Mouse (Mus musculus) heart, postnatal 4 days (tissue): ENCODE measurements around the gene Atp6v0a2. TPM values are rescaled to one million over a fixed set of nuclear protein-coding genes. Genes with fewer than 3 reads are reported as not detected.
A peak's percentile ranks its signal among the peaks of the same experiment; 100 is the strongest.
"Not testable (repeated sequence)": the region's sequence is repeated elsewhere in the genome, so short reads cannot be mapped to it uniquely, and the experiment has no call there.

Source experiments
- DNase-seq: peaks from one replicate; pipeline ENCODE4 v3.0.0; 2021
- total RNA-seq, 2 experiments: library from RNA; stranded (reverse); gene quantifications; 2 replicates each; pipeline ENCODE4 v1.2.3; 2021

Atp6v0a2 gene
- 10 to 100 TPM; 37.0 to 37.2 TPM for total RNA-seq

DNA sequence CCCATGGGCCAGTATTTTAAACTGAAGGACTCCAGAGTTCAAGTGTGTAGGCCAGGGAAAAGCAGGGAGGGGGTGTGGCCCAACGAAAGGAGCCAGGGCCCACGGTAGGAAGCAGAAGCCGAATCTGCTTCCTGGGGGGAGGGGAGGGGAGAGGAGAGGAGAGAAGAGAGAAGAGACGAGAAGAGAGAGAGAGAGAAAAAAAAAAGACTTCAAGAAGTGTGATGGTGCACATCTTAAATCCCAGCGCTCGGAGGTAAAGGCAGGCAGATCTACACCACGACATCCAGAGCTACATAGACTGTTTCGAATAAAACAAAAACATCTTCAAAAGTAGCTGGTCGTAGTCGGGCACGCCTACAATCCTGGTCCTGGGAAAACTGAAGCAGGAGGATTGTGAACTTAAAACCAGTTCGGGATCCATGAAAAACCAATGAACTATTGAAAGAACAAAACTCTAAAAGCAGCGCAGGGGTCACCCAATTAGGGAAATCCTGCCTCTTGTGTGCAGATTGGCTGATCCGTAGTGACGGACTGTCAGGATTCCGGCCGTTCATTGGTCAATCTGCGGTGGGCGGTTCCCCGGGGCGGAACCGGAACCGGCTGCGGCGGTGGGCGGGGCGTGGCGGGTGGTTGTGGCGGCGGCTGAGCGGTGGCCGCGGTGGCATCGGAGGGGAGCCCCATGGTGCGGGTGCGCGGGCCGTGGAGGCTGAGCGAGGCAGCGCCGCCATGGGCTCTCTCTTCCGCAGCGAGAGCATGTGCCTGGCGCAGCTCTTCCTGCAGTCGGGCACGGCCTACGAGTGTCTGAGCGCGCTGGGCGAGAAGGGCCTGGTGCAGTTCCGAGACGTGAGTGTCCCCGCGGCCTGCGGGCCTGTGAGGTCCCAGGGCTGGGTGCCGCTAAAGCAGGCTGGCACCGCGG, at the start of gene Atp6v0a2:
Atp6v0a2 (plus strand) TSS at position 129 of the 916 bp plus-strand sequence.
- peak; percentile 98 for DNase-seq

DNA sequence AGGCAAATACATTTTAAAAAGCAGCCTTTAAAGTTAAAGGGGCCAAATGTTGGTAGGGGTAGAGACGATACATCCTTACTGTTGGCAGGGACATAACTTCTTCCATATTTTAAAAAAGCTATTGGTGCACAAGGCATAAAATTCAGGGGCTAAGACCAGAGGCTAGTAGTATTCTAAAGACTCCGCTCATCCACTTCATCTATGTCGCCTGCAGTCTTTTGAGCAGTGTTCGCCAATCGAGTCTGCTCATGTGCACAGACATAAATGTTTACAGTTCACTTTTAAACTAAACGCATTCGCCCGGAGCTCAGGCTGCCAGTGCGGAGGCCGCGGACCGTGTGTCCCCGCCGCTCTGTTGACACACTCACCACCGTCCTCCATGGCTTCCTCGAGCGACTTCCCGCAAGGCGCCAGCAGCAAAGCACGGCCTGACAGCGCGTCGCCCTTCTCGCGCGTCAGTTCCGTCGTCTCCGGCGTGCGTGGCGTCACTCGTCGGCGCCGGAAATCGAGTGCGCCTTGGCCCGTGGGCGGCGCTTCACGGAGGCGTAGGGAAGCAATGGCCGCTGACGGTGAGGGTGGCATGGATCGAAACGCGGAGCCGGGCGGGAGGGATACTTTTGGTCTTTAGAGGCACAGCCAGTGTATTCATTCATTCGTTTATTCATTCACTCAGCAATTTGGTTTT, 49.6 kb upstream of the Atp6v0a2 start, which contains the start of the genes Eif2b1 and Gtf2h3:
Eif2b1 (minus strand) TSS at position 499 of the 685 bp plus-strand sequence.
Gtf2h3 (plus strand) TSS at position 508 of the 685 bp plus-strand sequence.
- peak; percentile 94 for DNase-seq

DNA sequence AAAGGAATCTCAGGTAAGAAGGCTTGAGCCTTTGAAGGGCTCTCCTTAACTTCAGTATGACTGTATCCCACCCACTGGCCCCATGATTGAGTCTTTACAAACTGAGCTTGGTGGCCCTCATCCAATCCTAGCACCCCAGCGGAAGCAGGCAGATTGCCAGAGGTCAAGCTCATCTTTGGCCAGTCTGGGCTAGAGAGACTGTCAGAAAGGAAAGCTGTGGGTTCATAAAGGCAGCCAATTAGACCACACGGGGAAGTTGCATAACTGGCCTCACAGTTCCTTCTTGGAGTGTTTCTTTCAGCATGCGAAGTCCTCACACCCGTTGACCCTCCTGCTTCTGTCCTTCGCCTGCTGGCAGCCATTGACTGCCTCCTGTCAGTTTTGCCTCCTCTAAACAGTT, 45.9 kb upstream of the Atp6v0a2 start:
- peak; percentile 37 for DNase-seq

DNA sequence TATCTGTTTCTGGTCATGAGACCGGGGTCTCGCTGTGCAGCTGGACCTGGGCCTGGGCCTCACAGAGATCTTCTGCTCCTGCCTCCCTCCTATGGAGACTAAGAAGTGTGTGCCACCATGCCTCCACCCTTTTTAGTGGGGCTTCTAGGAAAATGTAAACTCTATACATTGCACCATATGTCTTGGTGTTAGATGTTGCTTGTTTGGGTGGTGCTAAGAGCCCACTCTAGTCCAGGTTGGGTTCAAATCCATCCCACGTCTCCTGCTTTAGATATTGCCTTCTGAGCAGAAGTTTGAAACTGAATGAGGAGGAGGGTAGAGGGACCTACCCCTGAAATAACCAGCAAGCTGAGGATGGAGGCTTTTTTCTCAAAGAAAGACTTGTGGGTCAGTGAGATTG, 35.6 kb upstream of the Atp6v0a2 start:
- DNase-seq: no peak

DNA sequence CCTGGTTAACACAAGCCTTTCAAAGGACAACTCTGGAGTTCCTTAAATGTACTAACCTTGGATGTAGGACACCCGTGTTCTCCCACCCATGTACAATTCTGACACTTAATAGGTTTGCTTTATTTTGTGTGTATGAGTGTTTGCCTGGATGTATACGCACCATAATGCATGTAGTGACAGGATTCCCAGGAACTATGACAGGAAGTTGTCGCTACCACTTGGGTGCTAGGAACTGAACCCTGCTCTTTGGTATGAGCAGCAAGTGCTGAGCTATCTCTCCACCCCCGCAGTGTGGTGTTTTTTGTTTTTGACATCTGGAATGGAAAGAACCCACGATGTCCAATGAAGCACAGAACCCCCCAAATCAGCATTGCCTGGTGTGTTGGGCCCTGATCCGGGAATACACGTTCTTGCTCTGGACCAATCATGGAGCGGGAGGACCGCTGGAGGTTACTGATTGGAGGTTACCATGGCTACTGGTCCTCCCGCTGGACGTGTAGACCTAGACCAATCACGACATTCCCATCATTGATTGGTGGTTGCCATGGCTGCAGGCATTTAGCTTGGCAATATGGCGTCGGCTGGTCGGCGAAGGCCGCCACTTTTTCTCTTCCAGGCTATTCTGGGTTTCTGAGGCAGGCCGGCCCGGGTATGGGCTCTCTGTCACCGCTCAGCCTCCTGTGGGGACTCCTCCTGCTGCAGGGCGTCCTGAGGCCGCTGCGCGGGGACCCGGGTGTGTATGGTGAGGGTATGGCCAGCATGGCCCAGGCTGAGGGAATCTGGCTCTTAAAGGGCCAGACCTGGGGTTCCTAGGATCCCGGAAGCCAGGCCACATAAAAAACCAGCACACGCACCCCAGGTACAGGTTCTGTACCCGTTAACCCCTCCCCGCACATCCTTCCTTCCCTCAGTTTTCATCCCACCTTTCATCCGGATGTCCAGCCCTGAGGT, 29.9 kb upstream of the Atp6v0a2 start:
- DNase-seq: peak; percentile 93

DNA sequence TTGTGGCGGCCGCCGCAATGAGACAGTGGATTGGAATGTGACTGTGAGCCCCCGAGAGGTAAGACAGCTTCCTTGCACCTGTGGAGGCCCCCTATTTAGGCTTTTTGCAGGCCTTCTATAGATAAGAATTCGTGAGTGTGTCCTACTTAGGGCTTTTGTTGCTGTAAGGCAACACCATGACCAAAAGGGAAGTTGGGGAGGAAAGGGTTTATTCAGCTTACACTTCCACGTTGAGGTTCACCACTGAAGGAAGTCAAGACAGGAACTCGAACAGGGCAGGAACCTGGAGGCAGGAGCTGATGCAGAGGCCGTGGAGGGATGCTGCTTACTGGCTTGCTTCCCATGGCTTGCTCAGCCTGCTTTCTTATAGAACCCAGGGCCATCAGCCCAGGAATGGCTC, 28.6 kb upstream of the Atp6v0a2 start:
- not testable (repeated sequence) for DNase-seq

DNA sequence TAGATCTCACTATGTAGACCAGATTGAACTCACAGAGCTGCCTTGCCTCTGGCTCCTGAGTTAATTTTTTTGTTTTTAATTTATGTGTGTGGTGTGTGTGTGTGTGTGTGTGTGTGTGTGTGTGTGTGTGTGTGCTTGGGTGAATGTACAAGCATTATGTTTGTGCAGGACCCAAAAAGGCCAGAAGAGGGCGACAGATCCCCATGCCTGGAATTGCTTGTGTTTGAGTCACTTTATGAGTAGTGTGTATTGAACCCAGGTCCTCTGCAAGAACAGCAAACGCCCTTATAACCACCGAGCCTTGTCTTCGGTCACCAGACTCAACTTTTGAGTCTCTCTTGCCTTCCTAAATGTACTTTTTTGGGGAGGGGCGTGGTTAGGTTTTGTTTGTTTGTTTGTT, 26.0 kb upstream of the Atp6v0a2 start:
- peak; percentile 67 for DNase-seq

DNA sequence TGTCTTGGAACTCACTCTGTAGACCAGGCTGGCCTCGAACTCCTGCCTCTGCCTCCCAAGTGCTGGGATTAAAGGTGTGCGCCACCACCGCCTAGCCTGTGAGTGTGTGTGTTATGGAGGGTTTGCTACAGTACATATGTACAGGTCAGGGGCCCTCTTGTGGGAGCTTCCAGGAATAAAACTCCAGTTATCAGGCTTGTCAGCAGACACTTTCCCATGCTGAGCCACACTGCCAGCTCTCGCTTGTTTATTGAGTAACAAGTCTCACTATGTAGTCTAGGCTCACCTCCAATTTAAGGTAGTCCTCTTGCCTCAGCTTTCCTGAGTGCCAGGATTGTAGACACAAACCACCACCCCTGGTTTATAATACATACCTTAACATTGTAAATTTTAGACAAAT, 24.1 kb upstream of the Atp6v0a2 start:
- DNase-seq: peak; percentile 40

DNA sequence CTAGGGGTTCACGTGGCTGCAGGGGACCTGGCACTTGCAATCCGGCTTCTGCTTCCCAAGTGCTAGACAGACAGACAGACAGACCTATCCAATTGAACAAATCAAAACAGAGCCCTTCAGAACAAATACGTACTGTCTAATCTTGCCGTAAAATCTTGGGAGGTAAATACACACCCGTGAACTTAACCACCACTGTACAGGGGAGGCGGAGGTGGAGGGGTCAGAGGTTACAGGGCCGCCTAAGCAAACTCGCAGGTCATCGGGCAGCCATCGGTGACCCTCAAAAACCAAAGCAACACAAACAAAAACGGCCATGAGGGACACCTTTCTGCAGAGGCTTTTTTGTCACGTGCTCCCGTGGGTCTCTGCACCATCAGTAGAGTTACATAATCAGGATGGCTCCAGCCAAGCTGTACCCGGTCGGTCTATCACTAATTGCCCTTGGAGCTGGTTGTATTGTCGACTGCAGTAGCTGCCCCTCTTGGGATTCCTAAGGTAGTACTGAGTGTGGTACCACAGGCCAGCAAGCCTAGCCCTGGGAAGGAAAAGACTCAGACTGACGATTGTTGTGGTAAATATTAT, 23.2 kb upstream of the Atp6v0a2 start:
- DNase-seq: no peak

DNA sequence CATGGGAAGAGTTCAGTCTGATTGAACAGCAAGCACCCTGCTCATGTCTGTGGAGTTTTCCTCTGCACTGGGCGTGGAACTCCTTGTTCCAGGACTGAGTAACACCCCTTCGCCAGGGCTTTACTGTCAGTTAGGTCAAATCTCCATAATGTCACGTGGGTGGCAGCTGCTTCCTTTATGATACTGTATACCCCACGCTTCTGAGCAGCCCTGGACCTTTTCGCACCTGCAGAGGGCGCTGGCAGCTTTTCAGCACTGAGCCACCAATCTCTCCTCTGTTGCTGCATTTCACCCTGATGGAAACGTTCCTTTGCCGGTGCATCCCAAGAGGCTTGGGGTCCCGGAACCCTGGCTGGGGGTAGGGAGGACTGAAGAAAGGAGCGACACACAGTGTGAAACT, 17.4 kb upstream of the Atp6v0a2 start:
- no peak for DNase-seq

DNA sequence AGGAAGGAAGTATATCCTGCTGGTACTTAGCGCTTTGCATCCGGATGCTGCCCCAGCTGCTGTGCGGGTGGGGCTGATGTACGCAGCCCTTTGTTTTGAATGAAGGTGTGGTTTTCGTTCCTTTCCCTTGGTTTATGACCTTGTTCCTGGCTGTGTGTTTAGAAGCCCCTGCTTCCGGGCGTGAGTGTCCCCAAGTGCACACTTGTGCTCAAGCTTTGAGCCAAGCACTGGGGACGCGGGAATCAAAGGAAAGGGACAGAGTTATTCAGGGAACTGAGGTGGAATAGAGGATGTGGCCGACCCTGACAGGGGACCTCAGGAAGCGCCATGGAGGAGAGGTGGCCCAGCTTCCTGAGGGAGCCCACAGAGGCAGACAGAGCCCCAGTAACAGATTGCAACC, 13.7 kb upstream of the Atp6v0a2 start:
- peak; percentile 33 for DNase-seq

DNA sequence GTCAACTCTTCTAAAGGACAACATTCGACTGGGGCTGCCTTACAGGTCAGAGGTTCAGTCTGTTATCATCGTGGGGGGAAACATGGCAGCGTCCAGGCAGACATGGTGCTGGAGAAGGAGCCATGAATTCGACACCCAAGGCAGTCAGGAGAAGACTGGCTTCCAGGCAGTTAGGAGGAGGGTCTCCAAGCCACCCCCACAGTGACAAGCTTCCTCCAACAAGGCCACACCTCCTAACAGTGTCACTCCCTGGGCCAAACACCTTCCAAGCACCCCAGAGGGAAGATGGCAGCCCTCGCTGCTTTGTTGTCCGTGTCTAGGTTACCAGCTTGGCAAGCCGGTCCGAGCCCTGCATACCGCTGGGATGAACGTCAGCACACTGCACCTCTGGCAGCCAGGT, 9.7 kb upstream of the Atp6v0a2 start:
- no peak for DNase-seq

DNA sequence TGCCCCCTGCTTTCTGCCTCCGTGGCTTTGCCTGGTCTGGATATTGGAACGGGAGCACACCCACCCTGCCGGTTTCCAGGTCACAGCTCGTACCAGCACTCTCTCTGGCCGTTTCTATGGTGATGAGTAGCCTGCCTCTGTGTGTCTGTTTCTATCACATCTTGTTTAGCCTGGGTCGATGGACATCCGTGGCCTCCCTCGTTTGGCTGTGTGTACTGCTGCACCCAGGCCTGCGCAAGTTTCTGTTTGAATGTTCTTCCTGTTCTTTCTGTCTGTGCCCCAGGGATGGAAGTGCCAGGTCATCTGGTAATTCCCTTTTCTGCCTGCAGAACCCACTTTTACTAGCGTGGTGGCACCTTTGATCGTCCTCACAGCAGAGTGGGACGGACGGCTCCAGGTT, 7.0 kb upstream of the Atp6v0a2 start:
- no peak for DNase-seq

DNA sequence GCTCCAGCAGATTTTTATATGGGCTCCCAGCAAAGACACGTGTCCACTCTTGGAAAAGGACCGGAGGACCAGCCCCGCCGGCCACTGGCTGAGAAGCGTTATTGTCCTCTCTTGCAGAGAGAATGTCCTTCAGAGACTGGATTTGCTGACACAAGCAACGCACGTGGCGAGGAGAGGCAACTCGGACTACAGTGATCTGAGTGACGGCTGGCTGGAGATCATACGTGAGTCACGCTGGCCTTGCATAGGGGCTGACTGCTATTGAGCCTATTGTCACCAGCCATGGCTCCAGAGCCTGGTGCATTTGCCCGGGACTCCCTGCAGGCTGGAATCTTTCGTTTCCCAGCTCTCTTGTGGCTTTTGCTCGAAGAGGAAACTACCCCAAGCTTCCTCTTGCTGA, 5.5 kb upstream of the Atp6v0a2 start:
- DNase-seq: no peak

DNA sequence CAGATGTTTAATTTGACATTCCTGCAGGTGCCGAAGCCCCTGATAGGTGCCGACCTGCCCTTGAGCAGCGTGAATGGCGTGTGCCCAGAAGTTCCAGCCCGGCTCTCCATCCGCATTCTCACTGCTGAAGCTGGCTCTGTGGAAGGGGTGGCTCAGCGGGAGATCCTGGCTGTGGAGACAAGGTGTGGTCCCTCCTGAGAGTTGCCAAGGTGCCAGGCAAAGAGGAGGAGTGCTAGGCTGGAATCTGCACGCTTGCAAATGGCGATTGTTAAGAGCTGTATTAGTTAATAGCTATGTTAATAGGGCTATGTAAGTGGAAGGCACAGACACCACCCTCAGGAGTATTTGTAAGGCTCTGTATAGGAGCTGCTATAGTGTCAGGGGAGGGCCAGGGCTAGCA, 4.1 kb upstream of the Atp6v0a2 start:
- no peak for DNase-seq

DNA sequence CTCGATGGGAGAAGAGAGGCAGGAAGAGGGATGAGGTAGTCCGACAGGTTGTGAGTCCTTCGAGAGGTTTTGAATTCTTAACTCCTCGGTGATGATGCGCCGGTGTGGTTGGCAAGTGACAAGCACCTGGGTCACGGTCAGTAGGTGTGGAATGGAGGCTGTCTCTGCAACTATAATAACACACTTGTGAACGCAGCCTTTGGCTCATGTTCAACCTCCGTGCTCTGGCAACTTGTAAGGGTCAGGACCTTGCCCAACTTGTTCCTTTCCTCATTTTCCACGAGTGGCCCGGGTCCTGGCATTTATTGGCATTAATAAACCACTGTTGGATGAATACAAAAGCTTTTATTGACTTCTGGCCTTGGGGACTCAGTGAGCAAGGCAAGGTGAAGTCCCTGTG, 1.3 kb downstream of the Atp6v0a2 start:
- no peak for DNase-seq

DNA sequence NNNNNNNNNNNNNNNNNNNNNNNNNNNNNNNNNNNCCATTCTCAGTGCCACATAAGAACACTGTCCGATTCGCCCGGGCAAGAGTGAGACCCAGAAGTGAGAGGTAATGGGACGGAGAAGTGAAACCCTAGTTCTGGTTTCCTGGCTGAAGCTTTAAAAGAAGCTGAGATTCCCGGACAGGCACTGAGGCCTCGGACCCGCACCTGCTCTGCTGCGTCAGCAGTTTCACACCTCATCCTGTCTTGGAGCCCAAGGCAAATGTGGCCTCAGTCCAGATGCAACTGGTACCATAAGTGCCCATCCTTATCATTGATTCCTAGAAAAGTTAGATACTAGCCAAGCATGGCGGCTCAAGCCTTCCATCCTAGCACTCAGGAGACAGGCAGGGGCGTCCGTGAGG, 3.3 kb downstream of the Atp6v0a2 start:
- DNase-seq: no peak

DNA sequence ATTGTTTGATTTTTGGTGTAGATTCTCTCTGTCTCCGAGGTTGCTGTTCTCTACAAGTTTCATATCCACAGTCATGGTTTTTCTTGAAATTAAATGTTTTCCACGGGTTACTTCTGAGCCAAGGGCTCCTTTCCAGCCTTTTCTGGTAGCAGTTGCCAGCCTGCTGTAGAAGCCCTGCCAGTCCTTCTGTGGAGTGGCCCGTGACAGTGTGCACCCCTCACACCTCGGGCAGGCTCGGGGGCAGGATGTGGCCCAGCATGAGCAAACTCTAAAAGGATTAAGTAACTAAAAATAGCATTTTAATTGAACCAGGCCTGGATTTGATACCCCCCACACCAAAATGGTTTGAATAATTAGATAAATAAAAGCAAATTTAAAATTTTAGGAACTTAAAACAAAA, 4.1 kb downstream of the Atp6v0a2 start:
- DNase-seq: no peak

DNA sequence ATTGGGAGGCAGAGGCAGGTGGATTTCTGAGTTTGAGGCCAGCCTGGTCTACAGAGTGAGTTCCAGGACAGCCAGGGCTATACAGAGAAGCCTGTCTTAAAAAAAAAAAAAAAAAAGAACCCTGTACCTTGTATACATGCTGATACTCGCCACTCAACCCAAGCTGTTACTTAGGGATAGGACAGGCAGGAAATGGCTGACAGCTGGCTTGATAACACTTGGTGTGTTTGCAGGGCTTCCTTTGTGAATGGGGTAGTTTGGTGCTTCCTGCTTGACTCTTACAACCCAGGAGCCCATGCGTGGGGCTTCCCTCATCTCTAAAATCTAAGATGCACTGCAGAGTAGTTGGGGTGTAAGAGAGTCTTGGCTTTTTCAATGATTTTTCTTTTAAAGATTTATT, 5.0 kb downstream of the Atp6v0a2 start:
- DNase-seq: no peak

DNA sequence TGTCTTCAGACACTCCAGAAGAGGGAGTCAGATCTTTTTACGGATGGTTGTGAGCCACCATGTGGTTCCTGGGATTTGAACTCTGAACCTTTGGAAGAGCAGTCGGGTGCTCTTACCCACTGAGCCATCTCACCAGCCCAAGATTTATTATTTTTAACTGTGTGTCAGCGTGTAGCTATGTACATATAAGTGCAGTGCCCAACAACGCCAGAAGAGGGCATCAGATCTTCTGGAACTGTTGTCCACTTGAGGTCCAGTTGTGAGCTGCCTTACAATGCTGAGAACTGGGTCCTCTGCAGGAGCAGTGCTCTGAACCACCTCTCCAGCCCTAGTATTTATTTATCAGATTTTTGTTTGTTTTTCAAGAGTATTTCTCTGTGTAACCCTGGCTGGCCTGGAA, 6.7 kb downstream of the Atp6v0a2 start:
- DNase-seq: peak; percentile 52

DNA sequence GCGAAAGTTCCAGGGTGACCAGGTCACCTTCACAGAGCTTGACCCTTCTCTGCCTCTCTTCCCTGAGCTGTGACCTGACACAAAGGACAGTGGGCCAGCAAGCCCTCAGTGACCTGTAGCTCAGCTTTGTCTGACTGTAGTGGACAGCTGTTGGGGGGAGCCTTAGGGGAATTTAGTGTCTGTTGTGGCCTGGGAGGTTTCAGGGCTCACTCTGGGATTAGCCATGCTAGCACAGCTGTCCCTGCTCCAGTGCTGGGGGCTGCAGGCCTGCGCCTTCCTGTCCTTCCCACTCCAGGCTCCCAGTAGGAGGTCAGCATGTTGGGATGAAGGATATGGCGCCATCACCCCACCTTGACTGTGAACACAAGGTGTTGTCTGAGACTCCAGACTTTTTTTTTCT, 7.8 kb downstream of the Atp6v0a2 start:
- DNase-seq: no peak

DNA sequence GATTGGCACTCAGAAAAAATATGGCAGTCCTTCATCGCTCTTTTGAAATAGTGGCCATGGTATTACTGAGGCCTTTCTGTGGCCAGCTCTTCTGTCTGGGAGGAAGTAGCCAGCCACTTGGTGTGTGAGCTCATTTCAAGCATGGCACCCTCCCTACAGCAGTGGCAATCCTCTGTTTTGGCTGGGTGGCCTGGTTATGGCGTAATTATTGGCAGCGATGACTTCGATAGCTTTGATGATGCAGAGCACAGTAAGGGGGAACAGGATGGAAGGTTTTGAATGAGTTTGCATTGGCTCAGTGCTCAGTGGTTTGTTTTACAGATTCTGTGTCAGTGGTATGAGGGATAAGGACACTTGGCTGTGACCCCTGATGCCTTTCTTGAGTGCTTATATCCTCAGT, 8.3 kb downstream of the Atp6v0a2 start:
- no peak for DNase-seq
